Mouse (Mus musculus): ENCODE results near the gene 5730480H06Rik. TPM values are rescaled to one million over a fixed set of nuclear protein-coding genes. Genes with fewer than 3 reads are reported as not detected.
A peak's percentile ranks its signal among the peaks of the same experiment; 100 is the strongest.

5730480H06Rik gene
- 1 to 10 TPM; 6.9 to 7.8 TPM for polyA plus RNA-seq (2017; shearing (Covaris generic))

- no peak for ATAC-seq
Observed at GRCm38 (mm10) chr5:48327652-48328051, at the start of gene 5730480H06Rik. 5730480H06Rik (plus strand) TSS chr5:48327952.

GRCm38 (mm10) chr5:48301186-48301585 is 26.6 kb upstream of the 5730480H06Rik start:
- no peak for ATAC-seq

GRCm38 (mm10) chr5:48315057-48315602 is 12.6 kb upstream of the 5730480H06Rik start:
- ATAC-seq, result no peak

GRCm38 (mm10) chr5:48320597-48320996 is 7.2 kb upstream of the 5730480H06Rik start:
- no peak for ATAC-seq

GRCm38 (mm10) chr5:48326221-48326620 is 1.5 kb upstream of the 5730480H06Rik start:
- no peak for ATAC-seq

- no peak for ATAC-seq
Observed at GRCm38 (mm10) chr5:48329751-48330150, 2.0 kb downstream of the 5730480H06Rik start.

- ATAC-seq, result no peak
Observed at GRCm38 (mm10) chr5:48330817-48331216, 3.1 kb downstream of the 5730480H06Rik start.

GRCm38 (mm10) chr5:48331441-48331840 is 3.7 kb downstream of the 5730480H06Rik start:
- no peak for ATAC-seq

GRCm38 (mm10) chr5:48333407-48333806 is 5.7 kb downstream of the 5730480H06Rik start:
- ATAC-seq, result no peak

GRCm38 (mm10) chr5:48333884-48334513 is 6.2 kb downstream of the 5730480H06Rik start:
- ATAC-seq, result no peak

GRCm38 (mm10) chr5:48340808-48341433 is 13.2 kb downstream of the 5730480H06Rik start:
- no peak for ATAC-seq

GRCm38 (mm10) chr5:48345095-48345982 is 17.6 kb downstream of the 5730480H06Rik start:
- ATAC-seq, result peak; percentile 45

- ATAC-seq, result no peak
Observed at GRCm38 (mm10) chr5:48345983-48346648, 18.4 kb downstream of the 5730480H06Rik start.

GRCm38 (mm10) chr5:48349309-48349708 is 21.6 kb downstream of the 5730480H06Rik start:
- no peak for ATAC-seq

- ATAC-seq, result peak; percentile 98
Observed at GRCm38 (mm10) chr5:48371890-48372766, 44.4 kb downstream of the 5730480H06Rik start.

GRCm38 (mm10) chr5:48402497-48402896 is 74.7 kb downstream of the 5730480H06Rik start:
- ATAC-seq, result no peak

- ATAC-seq, result no peak
Observed at GRCm38 (mm10) chr5:48408276-48408675, 80.5 kb downstream of the 5730480H06Rik start.

GRCm38 (mm10) chr5:48410348-48410747 is 82.6 kb downstream of the 5730480H06Rik start:
- no peak for ATAC-seq

GRCm38 (mm10) chr5:48411462-48411861 is 83.7 kb downstream of the 5730480H06Rik start:
- ATAC-seq, result no peak

- no peak for ATAC-seq
Observed at GRCm38 (mm10) chr5:48412261-48412660, 84.5 kb downstream of the 5730480H06Rik start.

- no peak for ATAC-seq
Observed at GRCm38 (mm10) chr5:48419741-48420140, 92.0 kb downstream of the 5730480H06Rik start.
